Mouse (Mus musculus): ENCODE data around the gene Cdk15.
A peak's percentile ranks its signal among the peaks of the same experiment; 100 is the strongest.

Gene Cdk15

GRCm38 (mm10) chr1:59256751-59257231 is at the start of gene Cdk15:
Gene Cdk15, plus strand, starts transcription at chr1:59256906.
- DNase-seq: peak; percentile 80

- DNase-seq: no peak
Measured at GRCm38 (mm10) chr1:59208331-59208730, 48.4 kb upstream of the Cdk15 start.

- DNase-seq: peak; percentile 19
Measured at GRCm38 (mm10) chr1:59211651-59212050, 45.1 kb upstream of the Cdk15 start.

GRCm38 (mm10) chr1:59212076-59212779 is 44.5 kb upstream of the Cdk15 start:
- DNase-seq: peak; percentile 66

- no peak for DNase-seq
Measured at GRCm38 (mm10) chr1:59212951-59213350, 43.8 kb upstream of the Cdk15 start.

- peak; percentile 64 for DNase-seq
Measured at GRCm38 (mm10) chr1:59215446-59215845, 41.3 kb upstream of the Cdk15 start.

- no peak for DNase-seq
Measured at GRCm38 (mm10) chr1:59220371-59220770, 36.3 kb upstream of the Cdk15 start.

GRCm38 (mm10) chr1:59221591-59221990 is 35.1 kb upstream of the Cdk15 start:
- DNase-seq: no peak

GRCm38 (mm10) chr1:59222101-59222825 is 34.4 kb upstream of the Cdk15 start:
- DNase-seq: peak; percentile 39

- DNase-seq: no peak
Measured at GRCm38 (mm10) chr1:59228552-59228951, 28.2 kb upstream of the Cdk15 start.

- DNase-seq: no peak
Measured at GRCm38 (mm10) chr1:59229187-59229586, 27.5 kb upstream of the Cdk15 start.

- peak; percentile 100 for DNase-seq
Measured at GRCm38 (mm10) chr1:59236856-59237441, 19.8 kb upstream of the Cdk15 start, which contains the start of gene Als2. Gene Als2, minus strand, starts transcription at chr1:59237231.

GRCm38 (mm10) chr1:59237614-59238211 is 19.0 kb upstream of the Cdk15 start:
- peak; percentile 95 for DNase-seq

GRCm38 (mm10) chr1:59243770-59244169 is 12.9 kb upstream of the Cdk15 start:
- peak; percentile 3 for DNase-seq

GRCm38 (mm10) chr1:59247602-59248001 is 9.1 kb upstream of the Cdk15 start:
- peak; percentile 87 for DNase-seq

GRCm38 (mm10) chr1:59252762-59253161 is 3.9 kb upstream of the Cdk15 start:
- DNase-seq: peak; percentile 27

GRCm38 (mm10) chr1:59253301-59253909 is 3.3 kb upstream of the Cdk15 start:
- peak; percentile 61 for DNase-seq

- DNase-seq: peak; percentile 36
Measured at GRCm38 (mm10) chr1:59257736-59258135, 1.0 kb downstream of the Cdk15 start.

GRCm38 (mm10) chr1:59268931-59269330 is 12.2 kb downstream of the Cdk15 start:
- peak; percentile 50 for DNase-seq

GRCm38 (mm10) chr1:59269466-59269865 is 12.8 kb downstream of the Cdk15 start:
- DNase-seq: peak; percentile 5

- peak; percentile 92 for DNase-seq
Measured at GRCm38 (mm10) chr1:59269951-59270689, 13.4 kb downstream of the Cdk15 start.

GRCm38 (mm10) chr1:59272189-59272588 is 15.5 kb downstream of the Cdk15 start:
- peak; percentile 53 for DNase-seq

Data from heart, adult 11 months (tissue).